Mouse (Mus musculus) spleen, adult 2 months (tissue): ENCODE measurements around the gene Eif1b.

Experiments used
- CTCF ChIP-seq: fragments of 200-500 bp; IDR thresholded peaks from 2 replicates; pipeline ENCODE4 v1.5.1; 2011; ENCODE audit warnings: mild to moderate bottlenecking, inconsistent platforms; ENCODE audit not compliant: insufficient read depth, insufficient read length, insufficient replicate concordance; ENCODE audit errors: extremely low read depth
- POLR2A ChIP-seq: fragments of 200-500 bp; IDR thresholded peaks from 2 replicates; pipeline ENCODE4 v1.6.1; 2011; ENCODE audit warnings: low read depth, low read length, inconsistent platforms

GRCm38 (mm10) chr9:120511781-120512180 lies 19.7 kb downstream of the Eif1b start:
- peak; percentile 24; the same call in 1 of the 2 replicates for TF ChIP-seq CTCF
- TF ChIP-seq POLR2A: no peak
